Mouse (Mus musculus) kidney, adult 2 months (tissue): ENCODE measurements at regions not wholly inside any gene's neighbourhood (a gene's known extent, or its start where the extent isn't known, plus 50 kb on each side); places are given as distances from the start of the nearest gene placed in this dataset.

Experiments
- CTCF ChIP-seq: fragments of 200-500 bp; conservative IDR thresholded peaks from 2 replicates; pipeline ENCODE4 v1.5.1; 2011; ENCODE audit warnings: low read depth, mild to moderate bottlenecking, control low read depth, low read length, moderate library complexity, mixed read lengths; ENCODE audit not compliant: insufficient read depth, insufficient read length
- POLR2A ChIP-seq: fragments of 200-500 bp; IDR thresholded peaks from one replicate; pipeline ENCODE4 v1.6.1; 2011; ENCODE audit warnings: low read depth, low read length, control low read depth

DNA sequence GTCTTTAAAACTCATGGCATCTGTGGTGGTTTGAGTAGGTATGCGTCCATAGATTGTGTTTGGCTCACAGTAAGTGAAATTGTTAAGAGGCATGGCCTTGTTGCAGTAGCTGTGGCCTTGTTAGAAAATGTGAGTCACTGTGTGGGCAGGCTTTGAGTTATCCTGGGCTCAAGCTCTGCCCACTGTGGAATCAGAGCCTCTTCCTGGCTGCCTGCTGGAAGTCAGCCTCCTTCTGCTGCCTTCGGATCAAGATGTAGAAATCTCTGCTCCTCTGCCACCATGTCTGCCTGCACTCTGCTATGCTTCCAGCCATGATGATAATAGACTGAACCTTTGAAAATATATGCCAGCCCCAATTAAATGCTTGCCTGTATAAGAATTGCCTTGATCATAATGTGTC is 192.2 kb upstream of the Smarca2 start:
- TF ChIP-seq CTCF (no peak), POLR2A (no peak)
